Mouse (Mus musculus): ENCODE data around the gene Trp53bp1.

Trp53bp1 gene

GRCm38 (mm10) chr2:121149679-121150078, 121.5 kb downstream of the Trp53bp1 start:
- H3K27me3 ChIP-seq (ENCODE audit: insufficient read depth, low read length) = no peaks in the 10 kb centered on the region
- no peaks in the 10 kb centered on the region for H3K9me3 ChIP-seq (ENCODE audit: low read length)
- H3K4me3 ChIP-seq (replicated peaks; ENCODE audit: low read length) = no peak overlapping the region
- peaks cover 80% of the 10 kb centered on the region for H3K36me3 ChIP-seq (ENCODE audit: insufficient read depth, low read length)
- no peaks in the 10 kb centered on the region for H3K4me1 ChIP-seq (replicated peaks; ENCODE audit: low read depth, low read length)
- no peak for TF ChIP-seq POU5F1 (IDR thresholded peaks at IDR 0.05; ENCODE audit: borderline replicate concordance, low read length)
- no peak for TF ChIP-seq NANOG (IDR thresholded peaks at IDR 0.05; ENCODE audit: borderline replicate concordance, low read length)
- TF ChIP-seq CTCF (conservative IDR thresholded peaks at IDR 0.05; ENCODE audit: low read length) = no peak

Data from E14TG2a.4 (cell line).